Mouse (Mus musculus): ENCODE data around the gene Zfp536.

Zfp536 gene

DNA sequence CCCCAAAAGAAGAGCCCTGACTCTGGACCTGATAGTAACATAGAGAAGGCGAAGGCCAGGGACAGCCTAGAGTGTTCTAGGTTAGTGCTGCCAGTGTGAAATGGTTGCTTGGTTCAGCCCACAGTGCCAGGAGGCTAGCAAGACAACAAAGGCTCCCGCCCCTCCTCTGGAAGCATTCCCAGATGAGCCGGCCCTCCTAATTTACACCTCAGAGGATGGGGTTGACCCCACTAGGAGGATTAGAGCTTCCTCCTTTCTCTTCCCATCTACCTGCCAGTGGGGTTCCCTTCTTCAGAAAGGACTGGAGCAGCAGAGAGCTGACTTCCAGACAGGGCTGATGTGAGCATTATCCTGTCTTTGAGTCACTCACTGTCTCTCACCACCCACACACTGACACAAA lies 219.8 kb downstream of the Zfp536 start:
- DNase-seq (ENCODE audit: low spot score) = no peak

DNA sequence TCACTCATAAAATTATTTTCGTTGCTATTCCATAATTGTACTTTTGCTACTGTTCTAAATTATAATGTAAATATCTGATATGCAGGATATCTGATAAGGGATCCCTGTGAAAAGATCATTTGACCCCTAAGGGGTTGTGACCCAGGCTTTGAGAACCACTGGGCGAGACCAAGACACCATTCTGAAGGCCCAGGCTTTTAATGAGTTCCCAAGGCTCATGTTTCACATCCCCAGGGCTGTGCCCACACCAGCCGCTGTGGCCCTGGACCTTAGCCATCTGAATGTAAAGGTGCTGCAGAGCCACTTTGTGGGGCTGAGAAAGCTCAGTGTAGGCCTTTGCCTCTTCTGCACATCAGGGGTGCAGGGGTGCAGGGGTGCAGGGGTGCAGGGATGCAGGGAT lies 221.1 kb downstream of the Zfp536 start:
- DNase-seq (ENCODE audit: low spot score) = no peak

DNA sequence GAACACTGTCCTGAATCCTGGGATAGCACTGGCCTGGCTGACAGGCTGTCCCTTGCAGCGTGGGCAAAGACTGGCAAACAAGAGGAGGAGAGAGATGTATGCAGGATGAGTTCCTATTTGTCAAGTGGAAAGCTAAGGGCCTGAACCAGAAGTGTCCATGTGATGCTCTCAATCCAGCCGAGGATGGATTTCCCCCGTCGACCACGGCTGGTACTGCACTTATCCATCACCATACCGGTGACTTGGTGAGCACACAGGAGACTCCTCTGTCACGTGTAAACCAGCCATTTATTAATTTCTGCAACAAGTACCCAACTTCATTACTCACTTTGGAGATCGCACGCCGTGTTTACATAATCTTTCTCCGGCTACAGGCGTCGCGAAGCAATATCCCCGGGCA lies 224.6 kb downstream of the Zfp536 start:
- DNase-seq (ENCODE audit: low spot score) = no peak

DNA sequence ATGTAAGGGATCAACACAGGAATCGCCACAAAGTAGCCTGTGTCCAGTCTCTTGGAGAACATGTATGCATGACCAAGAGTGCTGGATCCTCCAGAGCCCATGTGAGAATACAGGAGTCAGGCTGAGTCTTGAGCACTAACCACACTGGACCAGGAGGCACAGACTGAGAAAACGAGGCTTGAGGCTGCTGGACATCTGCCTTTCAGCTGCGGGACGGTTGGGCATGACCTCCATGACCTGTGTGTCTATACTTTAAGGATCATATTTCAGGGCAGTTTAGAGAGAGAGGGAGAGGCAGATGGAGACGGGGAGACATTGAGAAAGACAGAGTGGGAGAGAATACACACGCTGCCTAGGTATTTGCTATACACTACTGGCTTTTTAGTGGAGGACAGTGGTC lies 229.4 kb downstream of the Zfp536 start:
- DNase-seq (ENCODE audit: low spot score) = no peak

DNA sequence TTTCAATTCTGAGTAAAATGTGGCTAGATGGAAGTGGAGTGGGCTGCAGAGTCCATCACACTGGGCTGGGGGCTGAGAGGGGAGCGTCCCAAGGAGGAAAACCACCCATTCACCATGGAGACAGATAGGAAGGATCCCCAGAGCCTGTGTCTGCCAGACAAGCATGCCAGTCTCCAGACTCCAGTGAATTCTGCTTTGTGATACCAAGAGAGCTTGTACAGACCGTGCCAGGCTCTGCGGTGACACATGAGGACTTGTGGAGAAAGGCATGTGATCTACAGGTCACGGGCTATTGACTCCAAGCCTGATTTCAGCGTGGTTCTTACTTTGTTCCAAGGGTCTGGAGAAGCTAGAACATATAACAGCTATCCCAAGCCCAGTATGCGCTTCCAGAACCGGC lies 230.5 kb downstream of the Zfp536 start:
- DNase-seq (ENCODE audit: low spot score) = no peak

DNA sequence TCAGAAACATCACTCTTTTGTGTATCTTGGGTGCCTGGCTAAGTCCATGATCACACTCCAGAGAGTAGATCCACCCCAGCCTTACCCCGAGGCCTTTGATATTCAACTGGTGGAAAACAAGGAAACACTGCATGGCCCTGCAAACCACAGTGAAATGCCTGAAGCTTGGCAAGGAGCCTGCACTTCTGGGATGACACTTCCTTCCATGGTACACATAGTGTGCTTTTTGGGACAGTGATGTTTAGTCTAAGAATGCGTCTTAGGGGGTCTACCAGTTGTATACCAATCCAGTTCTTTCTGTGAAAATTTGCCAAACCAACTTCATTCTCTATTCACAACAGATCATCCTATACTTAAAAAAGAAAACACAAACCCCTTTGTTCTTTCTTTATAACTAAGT lies 242.3 kb downstream of the Zfp536 start:
- no peak for DNase-seq (ENCODE audit: low spot score)

DNA sequence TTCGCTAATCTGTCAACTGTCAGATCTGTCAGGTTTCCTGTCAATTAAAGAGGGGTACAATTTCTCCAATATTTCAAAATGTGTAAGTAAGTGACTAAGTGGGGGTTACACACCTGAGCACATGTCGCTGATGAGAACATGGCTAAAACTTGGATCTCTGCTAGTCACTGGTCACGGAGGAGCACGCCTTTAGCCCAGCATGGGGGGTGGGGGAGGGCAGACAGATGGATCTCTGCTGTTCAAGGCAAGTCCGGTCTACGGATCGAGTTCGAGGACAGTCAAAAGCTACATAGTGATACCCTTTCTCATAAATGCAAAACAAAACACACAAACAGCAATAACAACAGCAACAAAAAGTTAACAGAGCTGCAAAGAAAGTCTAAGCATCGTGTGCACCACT lies 245.1 kb downstream of the Zfp536 start:
- no peak for DNase-seq (ENCODE audit: low spot score)

DNA sequence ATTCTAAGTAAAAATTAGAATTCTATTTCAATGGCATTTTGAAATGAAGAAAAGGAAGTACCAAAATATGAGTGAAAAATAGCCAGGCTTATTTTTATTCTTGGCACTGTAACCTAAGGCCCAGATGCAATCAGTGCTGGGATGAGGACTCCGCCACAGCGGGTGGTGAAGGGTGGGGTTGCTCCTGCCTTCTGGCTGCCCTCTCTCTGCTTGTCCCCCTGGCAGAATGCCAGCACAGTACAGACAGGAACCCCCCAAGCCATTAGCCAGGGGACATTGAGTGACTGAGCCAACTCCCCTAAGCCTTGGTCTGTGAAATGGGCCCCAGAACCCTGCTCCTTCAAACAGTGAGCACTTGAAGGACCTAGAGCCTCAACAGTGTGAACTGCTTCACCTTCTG lies 245.6 kb downstream of the Zfp536 start:
- no peak for DNase-seq (ENCODE audit: low spot score)

DNA sequence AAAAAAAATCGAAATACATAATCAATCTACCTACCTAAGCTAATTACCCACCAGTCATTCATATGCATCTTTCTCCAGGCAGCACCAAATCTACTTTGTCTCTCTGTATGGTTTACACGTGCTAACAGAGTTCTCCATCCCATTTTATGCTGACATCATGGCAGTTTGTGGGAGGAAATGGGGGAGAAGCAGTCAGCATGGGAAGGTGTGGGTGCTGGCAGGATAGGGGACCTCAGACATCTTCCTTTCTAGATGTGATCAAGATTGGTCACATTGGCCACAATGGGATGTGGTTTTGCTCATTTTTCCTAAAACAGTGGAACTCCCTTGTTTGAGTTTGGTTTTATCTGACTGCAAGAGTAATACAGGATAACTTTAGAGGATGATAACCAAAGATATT lies 252.0 kb downstream of the Zfp536 start:
- DNase-seq (ENCODE audit: low spot score) = no peak

DNA sequence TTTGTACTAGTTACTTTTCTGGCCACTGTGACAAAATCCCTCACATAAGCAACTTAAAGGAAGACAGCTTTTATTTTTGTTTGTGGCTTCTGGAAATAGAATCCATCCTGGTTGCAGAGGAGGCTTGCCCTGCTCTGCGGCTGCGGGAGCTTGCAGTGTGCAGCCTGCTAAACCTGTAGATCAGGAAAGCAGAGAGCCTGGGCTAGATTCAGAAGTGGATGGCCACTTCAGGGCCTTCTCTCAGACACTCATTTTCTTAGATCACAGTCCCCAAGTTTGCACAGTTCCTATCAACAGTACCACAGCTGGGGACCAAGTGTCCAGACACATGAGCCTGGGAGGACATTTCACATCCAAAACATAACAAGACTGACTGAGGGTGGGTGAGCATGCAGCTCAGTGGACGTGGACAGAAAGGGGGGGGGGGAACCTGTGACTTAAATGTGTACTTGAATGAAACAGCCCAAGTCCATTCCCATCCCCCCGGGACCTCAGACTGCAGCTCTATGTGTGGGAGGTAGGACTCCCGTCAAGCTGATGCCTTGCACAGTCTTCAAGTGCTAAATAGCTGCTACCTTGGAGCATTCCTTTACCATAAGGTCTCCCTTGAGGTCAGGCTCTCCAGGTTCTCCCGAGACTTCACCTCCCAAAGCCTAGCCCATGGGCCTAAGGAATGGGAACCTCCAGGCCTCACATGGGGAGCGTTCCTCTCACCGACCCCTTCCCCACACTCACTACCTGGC lies 262.3 kb downstream of the Zfp536 start:
- no peak for DNase-seq (ENCODE audit: low spot score)

DNA sequence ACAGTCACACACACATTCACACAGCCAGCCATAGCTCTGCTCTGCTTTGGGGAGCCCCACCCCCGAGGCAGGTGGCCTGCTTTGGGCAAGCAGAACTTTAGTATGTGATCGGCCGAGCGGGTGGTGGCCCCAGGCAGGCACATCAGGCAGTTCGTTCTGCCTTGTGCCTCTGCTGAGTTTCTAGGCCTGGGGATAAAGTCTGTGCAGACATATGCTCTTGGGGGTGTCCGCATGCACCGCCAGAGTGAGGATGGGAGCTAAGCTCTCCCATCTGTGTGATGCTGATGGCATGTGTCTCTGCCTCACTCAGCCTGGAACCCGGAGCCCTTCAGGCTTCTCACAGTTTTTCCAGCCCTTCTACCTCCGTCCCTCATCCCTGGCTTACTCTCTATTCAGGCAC lies 263.7 kb downstream of the Zfp536 start:
- DNase-seq (ENCODE audit: low spot score) = no peak

DNA sequence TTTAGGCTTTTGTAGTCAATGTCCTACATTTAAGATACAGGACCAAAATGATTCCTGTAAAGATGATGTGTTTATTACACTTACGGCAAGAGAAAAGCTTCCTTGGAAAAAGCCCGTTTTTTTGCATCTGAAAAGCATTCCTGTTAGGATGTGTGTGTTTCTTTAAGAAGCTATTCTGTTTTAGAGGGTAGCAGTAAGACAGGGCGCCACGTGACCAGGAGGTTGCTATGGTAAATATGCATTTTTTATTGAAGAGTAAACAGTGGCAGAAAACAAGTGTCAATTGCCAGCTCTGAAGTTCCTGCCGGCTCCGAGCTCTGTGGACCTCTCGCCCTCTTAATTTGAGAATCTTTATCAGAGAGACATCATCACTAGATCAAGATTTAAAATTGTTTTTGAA lies 267.9 kb downstream of the Zfp536 start:
- DNase-seq (ENCODE audit: low spot score) = no peak

DNA sequence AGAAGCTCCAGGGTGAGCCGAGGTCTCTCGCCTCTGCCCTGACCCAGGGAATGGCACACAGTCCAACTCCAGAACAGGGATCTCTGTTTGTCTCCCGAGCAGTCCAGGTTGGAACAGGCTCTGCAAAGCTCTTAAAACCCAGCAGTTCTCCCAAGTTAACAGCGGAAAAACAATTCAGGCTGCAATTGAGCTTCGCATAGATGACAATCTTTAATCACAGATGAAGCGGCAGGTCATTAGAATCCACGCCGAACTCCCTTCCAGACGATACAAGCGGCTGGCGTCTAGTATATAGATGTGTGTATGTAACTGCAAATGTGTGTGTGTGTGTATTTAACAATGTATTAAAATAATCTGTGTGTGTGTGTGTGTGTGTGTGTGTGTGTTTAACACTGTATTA lies 268.3 kb downstream of the Zfp536 start:
- DNase-seq (ENCODE audit: low spot score) = no peak

DNA sequence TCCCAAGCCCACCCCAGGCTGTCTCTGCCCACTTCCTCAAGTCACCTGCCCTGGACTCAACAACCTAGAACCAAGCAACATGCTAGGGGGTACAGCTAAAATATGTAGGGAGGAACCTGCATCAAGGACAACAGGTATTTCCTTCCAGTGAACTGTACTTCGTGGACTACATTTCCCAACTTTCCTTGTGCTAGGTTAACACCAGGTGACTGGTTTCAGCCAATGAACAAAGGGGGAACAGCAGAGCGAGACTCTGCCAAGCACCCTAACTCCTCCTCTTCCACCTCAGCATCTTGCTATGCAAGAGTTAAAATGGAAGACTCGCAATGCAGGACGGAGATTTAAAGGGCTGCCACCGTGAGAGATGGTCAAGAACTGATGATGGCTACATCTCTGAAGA lies 274.6 kb downstream of the Zfp536 start:
- DNase-seq (ENCODE audit: low spot score) = no peak

DNA sequence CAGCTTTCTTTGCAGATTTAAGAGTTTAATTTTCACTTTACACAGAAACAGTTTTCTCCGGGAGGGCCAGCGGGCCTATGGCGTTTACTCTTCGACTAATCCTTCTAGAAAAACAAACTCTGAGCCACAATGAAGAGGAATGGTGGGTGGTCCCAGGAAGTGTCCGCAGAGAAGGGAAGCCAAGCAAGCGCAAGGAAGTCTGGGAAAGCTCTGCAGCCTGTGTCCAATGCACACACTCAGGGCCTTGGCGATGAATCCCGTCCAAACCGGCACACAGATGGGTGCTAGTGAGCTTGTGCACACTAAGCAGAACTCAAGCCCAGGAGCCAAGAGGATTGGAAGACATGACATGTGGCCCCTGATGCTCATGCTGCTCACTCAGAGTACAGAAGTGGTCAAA lies 276.9 kb downstream of the Zfp536 start:
- no peak for DNase-seq (ENCODE audit: low spot score)

DNA sequence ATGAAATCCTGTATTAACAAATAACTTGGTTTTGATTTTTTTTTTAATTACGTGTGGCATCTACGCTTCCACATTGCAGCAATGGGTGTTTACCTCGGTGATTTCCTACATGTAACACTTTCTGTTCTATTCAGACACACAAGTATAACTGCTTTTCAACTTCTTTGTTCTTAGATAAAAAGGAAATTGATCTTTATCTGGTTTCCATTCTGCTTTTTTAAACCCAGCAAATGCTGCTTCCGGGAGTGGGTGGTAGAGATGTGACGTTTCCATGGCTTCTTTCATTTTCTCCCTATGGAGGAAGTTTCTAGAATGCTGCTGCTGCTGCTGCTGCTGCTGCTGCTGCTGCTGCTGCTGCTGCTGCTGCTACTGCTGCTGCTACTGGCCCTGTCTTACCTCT lies 283.1 kb downstream of the Zfp536 start:
- DNase-seq (ENCODE audit: low spot score) = no peak

DNA sequence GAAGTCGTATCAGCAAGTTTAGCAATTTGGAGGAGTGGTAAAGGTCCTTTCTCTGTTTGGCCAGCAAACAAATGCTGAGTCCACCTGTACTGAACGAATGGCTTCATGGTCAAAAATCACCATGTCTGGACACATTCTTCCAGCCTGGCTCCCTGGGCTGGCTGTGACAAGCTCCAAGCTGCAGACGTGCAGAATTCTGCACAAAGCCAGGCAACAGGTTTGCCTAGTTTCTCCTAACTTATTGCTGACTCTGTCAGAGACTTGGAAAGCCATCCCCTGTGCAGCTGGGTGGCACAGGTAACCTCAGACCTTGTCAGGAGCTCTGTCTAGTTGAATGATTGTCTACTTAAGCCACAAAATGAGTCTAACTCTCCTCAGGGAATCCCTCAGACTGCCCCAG lies 288.5 kb downstream of the Zfp536 start:
- no peak for DNase-seq (ENCODE audit: low spot score)

DNA sequence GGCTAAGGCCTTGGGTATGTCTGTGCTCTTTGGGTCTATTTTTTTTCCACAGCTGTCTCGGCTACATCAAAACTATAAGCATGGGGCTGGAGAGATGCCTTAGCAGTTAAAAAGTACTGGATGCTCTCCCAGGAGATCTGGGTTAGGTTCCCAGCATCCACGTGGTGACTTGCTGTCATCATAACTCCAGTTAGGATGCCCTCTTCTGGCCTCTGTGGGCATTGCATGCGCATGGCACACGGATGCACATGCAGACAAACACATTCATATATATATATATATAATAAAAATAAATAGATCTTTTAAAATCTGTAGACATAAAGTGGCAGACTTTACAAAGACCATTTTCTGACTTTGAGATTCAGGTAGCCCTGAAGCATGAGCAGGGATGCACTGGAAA lies 290.9 kb downstream of the Zfp536 start:
- DNase-seq (ENCODE audit: low spot score) = no peak

DNA sequence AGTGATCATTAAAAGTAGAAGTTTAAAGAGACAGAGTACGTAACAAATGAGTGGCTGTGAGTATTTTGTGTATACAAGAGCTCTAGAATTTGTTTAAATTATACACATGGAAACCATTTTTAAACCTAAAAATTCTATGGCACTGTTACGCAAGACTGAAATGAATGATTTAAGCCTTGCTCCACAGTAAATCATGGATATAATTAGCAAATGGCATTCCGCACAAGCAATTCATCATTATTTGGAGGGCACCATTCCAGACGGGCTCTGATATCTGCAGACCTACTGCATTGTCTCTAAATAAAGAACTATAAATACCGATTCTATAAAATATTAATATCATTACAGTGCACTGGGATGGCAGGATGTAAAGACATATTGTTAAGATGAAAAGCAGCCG lies 292.3 kb downstream of the Zfp536 start:
- no peak for DNase-seq (ENCODE audit: low spot score)

DNA sequence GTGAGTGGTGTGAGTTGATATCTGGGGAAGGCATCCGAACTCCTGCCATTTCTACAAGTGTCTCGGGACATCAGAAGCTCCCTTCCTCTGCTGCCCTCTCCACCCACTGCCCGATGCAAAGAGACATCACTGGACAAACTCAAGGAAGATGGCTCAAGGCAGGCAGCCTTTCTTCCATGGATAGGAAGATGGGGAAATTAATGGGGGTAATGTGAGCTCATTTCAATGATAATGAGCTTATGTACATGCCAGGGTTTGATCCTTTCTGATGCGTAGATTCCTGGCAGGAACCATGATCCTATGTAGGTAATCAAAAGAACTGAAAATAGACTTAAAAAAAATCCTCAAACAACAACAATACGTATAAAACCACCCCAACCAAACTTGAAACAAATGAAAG lies 296.1 kb downstream of the Zfp536 start:
- DNase-seq (ENCODE audit: low spot score) = no peak

DNA sequence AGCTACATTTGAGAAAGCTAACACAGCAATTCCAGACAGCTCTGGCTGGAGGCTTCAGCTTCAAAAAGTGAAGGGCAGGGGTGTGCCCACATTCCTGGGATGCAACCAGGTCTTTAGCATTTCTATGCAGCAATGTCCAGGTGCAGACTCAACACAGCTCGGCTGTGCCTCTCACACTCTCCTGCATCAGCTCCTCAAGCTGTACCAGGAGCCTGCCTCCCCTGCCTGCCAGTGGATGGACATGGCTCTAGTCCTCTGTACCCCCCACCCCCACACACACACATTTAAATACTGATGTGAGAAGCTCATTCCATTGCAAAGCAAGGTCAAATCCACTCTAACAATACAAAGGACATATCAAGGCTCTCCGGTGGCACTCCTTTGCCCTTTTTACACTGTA lies 298.0 kb downstream of the Zfp536 start:
- DNase-seq (ENCODE audit: low spot score) = no peak

DNA sequence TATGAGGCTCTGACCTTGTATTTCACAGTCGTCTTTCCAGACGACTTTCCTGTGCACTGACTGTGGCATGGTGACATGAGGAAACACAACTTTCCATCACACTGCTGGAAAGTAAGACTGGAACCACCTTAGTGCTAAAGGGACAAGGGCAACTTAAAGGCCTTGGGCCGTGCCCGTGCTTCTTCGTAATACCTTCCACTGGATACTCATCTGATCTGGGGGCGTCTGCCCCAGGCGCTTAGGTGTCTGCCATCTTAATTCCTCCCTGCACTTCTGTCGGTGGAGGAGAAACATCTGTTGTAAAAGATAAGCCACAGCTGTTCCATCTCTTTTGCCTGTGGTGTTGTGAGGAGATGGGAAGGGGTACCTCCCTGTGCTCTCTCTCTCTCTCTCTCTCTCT lies 299.2 kb downstream of the Zfp536 start:
- no peak for DNase-seq (ENCODE audit: low spot score)

DNA sequence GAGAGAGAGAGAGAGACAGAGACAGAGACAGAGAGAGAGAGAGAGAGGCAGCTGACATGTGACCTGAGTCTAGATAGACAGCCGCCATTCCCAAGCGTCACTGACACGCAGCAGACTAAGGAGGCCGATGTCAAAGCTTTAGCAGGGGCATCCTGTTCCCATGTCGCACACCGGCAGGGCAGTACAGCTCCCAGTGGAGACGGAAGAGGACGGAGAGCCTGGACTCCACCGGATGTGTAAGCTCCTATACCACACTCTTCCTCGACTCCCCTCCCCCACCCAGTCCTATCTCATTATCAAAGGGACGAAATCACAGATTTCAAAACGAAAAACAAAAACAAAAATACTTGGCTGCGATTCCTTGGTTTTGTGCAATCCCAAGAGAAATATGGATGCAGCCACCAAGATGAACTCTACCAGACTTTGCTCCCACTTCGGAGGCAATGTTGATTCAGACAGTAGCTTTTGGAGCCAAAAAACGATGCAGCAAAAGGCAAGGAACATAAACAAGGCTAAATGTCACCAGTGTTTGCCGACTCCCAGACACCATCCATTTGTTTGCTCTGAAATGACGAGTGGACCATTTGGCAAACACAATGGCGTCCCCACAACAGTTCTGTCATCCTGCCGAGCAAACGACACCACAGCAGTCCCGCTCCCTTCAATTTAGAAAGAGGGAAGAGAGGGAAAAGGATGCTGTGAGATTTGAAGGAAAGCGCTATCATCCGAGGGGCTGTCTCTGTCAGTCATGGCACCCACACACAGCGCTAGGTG lies 299.9 kb downstream of the Zfp536 start:
- DNase-seq (ENCODE audit: low spot score) = no peak

DNA sequence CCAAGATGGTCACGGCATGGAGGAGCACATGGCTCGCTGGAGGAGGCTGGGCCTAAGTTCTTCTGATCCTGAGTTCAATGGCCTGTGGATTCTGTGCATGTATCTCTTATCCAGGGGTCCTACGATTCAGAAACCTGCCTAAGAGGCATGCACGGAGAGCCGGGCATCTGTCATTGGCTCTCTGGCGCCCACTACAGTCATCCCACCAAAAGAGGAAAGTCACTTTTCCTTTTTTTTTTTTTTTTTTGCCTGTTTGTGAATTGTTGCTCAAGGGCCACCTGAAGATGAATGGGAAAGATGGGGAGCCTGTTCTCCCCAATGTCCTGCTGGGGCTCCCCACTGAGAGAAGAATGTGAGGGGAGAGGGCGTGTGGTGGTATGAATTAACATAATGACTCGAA lies 301.7 kb downstream of the Zfp536 start:
- no peak for DNase-seq (ENCODE audit: low spot score)
